In genomic region chr5:35563449-35563848, GRCm38 (mm10) we compare ENCODE assay signal across 9 mouse cellular contexts. TPM values are rescaled to one million over a fixed set of nuclear protein-coding genes. Genes with fewer than 3 reads are reported as not detected.
DNase-seq lines count a peak whose midpoint lies in the region; ATAC-seq lines count a peak whose summit lies in the region.
"Had no signal": no experiment of that assay in that cellular context is flagged by ENCODE, and none has a peak within 500 bp of the region (broad histone marks: within the 10 kb centered on the region; RNA-seq: fewer than 3 reads in every experiment).

No protein-coding gene starts in this region.

- DNase-seq in layer of hippocampus, adult 11-12 months (ENCODE audit: low spot score): peak; percentile 66
- no peak for DNase-seq in layer of hippocampus, adult 9-10 months (ENCODE audit: low spot score)
- peak; percentile 76 for DNase-seq in forelimb bud, embryonic 11.5 days (ENCODE audit: low read depth, low spot score)
- DNase-seq in limb, embryonic 10.5 days (ENCODE audit: low spot score): peak; percentile 90
- DNase-seq in natural killer cell, adult 2 months (ENCODE audit: low spot score in 2 of 2): peak; percentile 51 to 72
- DNase-seq in testis, postnatal 14 days (ENCODE audit: low spot score): peak; percentile 56

- H3K36me3 ChIP-seq in hindbrain, embryonic 16.5 days (ENCODE audit: control insufficient read depth, insufficient read depth, low read length): peaks cover 59% of the 10 kb centered on the region
- H3K36me3 ChIP-seq in limb, embryonic 10.5 days: peaks cover 99% of the 10 kb centered on the region

- no peaks in the 10 kb centered on the region for H3K27me3 ChIP-seq in hindbrain, embryonic 16.5 days (replicated peaks; ENCODE audit: control insufficient read depth, insufficient read depth, low read length)
- H3K27me3 ChIP-seq in limb, embryonic 10.5 days (ENCODE audit: low read depth, poor library complexity, severe bottlenecking): no peaks in the 10 kb centered on the region

- 0% methylated on average over 1 of the region's 1 CpGs for WGBS in hindbrain, embryonic 16.5 days
- WGBS in limb, embryonic 10.5 days: 0% methylated on average over 1 of the region's 1 CpGs

- H3K4me1 ChIP-seq in hindbrain, embryonic 16.5 days (ENCODE audit: control insufficient read depth, insufficient read depth, low read depth, low read length): no peaks in the 10 kb centered on the region
- no peaks in the 10 kb centered on the region for H3K4me1 ChIP-seq in limb, embryonic 10.5 days

- H3K9me3 ChIP-seq in hindbrain, embryonic 16.5 days (ENCODE audit: control insufficient read depth, low read length): no peaks in the 10 kb centered on the region
- no peaks in the 10 kb centered on the region for H3K9me3 ChIP-seq in limb, embryonic 10.5 days (replicated peaks)

- no peak overlapping the region for H3K4me2 ChIP-seq in hindbrain, embryonic 16.5 days (ENCODE audit: low read length)

- no peak overlapping the region for H3K4me3 ChIP-seq in hindbrain, embryonic 16.5 days (ENCODE audit: low read length)
- no peak overlapping the region for H3K4me3 ChIP-seq in limb, embryonic 10.5 days

- ATAC-seq in cerebellum, adult (ENCODE audit: insufficient number of reproducible peaks, low FRiP score, low TSS enrichment): peak; percentile 40
- ATAC-seq in hindbrain, embryonic 16.5 days: peak; percentile 58

- no peak overlapping the region for H3K9ac ChIP-seq in hindbrain, embryonic 16.5 days (ENCODE audit: low read depth, low read length)

- H3K27ac ChIP-seq in hindbrain, embryonic 16.5 days (ENCODE audit: low read depth, low read length): no peak overlapping the region
- no peak overlapping the region for H3K27ac ChIP-seq in limb, embryonic 10.5 days
- H3K27ac ChIP-seq: macrophage had no signal

RNA-seq across cellular contexts. Expression of gene Trmt44, which starts 11.4 kb away (rescaled TPM):
- 6.2 and 6.4 TPM in 2 replicates for polyA plus RNA-seq in hindbrain, embryonic 16.5 days (2015; fragmentation: Nextera tagmentation; extraction: Ambion mirVana)
- polyA plus RNA-seq in limb, embryonic 10.5 days (2016; fragmentation: Nextera tagmentation; extraction: Ambion mirVana): 10.1 and 10.6 TPM in 2 replicates

RNA-seq across cellular contexts. Expression of gene Acox3, which starts 19.4 kb away (rescaled TPM):
- 12.0 and 13.2 TPM in 2 replicates for polyA plus RNA-seq in hindbrain, embryonic 16.5 days (2015; fragmentation: Nextera tagmentation; extraction: Ambion mirVana)
- 7.3 and 11.5 TPM in 2 replicates for polyA plus RNA-seq in limb, embryonic 10.5 days (2016; fragmentation: Nextera tagmentation; extraction: Ambion mirVana)

RNA-seq across cellular contexts. Expression of gene Cpz, which starts 38.0 kb away (rescaled TPM):
- polyA plus RNA-seq in hindbrain, embryonic 16.5 days (2015; fragmentation: Nextera tagmentation; extraction: Ambion mirVana): 1.2 and 2.4 TPM in 2 replicates
- 4.2 and 8.0 TPM in 2 replicates for polyA plus RNA-seq in limb, embryonic 10.5 days (2016; fragmentation: Nextera tagmentation; extraction: Ambion mirVana)
- polyA plus RNA-seq: macrophage had no signal
